Mouse (Mus musculus) right cerebral cortex, postnatal 10 days (tissue): ENCODE measurements at regions not wholly inside any gene's neighbourhood (a gene's known extent, or its start where the extent isn't known, plus 50 kb on each side); places are given as distances from the start of the nearest gene placed in this dataset.
A peak's percentile ranks its signal among the peaks of the same experiment; 100 is the strongest.

ENCODE experiments used
- DNase-seq, 2 experiments: peaks; one replicate each; pipeline ENCODE4 v3.0.0; 2021; ENCODE audit warnings: low spot score in 2 of 2

DNA sequence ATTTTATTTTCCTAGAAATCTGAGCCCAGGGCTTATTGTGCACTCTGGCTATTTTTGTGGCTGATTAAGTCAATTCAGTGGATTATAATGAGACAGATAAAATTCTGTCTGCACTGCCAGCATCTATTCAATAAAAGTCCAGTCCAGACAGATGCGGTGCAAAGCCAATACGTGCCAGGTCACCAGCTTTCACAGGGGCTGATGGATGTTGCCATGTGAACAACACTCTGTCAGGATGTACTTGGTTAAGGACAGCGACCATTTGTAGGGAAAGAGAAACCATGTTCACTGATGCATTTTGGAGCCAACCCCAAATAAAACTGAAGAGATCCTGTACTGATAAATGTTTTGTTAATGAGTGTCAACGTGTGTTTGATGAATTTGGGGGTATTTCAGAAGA lies 285.0 kb upstream of the Gnpda2 start:
- no peak for DNase-seq

DNA sequence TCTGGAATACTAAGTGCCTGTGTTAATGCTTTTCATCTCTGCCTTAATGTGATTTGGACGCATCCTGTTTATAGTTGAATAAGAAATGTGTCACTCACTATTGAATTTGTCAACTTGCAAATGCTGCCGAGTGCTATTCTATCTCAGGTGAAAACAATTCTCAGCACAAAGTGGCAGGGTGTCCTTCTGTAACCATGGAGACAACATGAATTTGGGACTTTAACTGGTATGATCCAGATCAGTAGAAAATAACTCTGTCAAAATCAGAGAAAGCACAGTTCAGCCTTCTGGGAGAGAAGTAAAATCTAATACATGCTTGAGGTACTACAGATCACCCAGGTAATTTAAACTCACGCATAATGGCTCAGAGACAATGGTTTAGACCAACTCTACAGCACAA lies 270.9 kb upstream of the Gnpda2 start:
- DNase-seq, result no peak

DNA sequence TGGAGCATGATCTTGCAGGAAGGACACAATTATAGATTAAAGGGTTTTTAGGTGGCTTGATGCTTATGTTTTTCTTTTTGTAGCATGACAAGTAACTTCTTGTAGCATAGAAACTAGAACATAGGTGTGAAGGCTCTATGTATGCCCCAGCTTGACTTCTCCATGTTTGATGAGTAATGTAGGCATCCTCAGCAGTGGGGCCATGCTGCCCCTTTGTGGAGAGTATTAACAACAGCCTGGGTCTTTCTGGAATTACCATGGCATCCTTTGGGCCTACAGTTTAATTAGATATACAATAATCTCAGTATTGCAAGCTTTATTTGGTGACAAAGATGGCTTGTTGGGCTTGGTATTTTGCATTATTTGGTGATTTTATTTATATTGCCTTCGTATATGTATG lies 252.7 kb upstream of the Gnpda2 start:
- DNase-seq, result no peak

DNA sequence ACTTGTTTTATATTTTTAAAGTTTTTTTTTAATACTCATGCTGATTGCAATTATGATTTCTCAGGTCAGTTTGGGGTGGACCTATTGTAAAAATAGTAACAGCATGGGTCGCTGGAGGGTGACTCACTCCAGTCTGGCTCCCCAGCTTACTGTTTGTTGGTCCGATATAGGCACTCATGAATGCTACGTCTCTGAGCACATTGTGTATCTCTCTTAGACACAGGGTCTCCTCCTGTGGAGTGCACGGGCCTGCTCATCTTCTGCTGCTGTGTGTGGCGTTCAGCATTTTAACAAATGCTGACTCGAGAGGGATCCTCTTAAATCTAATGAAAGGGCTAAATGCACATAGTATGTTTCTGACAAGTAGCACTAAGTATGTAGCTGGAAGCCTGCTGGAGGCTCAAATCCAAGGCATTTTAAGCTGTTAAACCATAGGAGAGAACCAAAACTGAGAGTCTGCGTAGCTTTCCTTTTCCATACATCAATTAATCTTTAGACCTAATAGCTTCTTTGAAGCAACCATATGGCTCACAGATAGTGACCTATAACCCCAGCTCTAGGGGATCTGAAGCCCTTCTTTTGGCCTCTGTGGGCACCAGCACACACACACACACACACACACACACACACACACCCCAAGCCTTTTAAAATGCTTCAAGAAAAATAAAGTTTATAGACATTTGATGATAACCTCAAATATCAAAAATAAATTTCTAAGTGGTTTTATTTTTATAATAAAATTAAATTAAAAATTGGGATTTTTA lies 246.0 kb upstream of the Gnpda2 start:
- no peak for DNase-seq

DNA sequence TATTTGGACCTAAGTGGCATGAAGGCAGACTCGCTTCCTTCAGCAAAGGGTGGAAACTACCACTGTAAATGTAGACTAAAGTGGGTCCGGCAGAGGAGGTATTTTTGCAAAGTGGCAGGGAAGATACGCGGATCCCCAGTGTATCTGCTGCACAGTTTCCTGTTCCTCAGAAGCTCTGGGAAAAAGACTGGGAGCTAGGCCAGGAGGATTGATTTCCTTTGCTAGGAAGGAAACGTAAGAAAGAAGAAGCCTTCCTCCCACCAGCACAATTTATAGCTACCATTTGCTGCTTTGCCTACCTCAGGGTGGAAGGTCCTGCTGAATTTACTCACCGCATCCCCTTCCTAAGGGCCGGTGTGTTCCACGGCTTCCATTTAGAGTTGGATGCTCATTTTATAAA lies 244.2 kb upstream of the Gnpda2 start:
- DNase-seq, result peak in 1 of 2 experiments; percentile 19

DNA sequence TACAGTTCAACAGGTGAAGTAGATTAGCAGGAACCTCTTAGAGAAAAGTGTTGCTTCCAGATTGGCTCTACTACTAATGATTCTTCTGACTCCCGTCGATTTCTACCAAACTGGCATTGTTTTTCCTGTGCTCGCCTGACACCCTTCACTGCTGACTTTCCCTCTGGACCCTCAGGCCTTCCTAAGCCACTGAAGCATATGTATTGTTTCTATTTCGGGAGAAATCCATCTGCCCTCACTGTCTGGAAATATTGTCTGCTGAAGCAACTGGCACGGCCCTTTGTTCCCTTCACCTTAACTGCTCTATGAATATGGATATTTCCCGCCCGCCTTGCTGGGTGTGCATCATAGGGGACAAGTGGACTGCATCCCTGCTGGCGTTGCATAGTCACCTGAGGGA lies 243.0 kb upstream of the Gnpda2 start:
- no peak for DNase-seq

DNA sequence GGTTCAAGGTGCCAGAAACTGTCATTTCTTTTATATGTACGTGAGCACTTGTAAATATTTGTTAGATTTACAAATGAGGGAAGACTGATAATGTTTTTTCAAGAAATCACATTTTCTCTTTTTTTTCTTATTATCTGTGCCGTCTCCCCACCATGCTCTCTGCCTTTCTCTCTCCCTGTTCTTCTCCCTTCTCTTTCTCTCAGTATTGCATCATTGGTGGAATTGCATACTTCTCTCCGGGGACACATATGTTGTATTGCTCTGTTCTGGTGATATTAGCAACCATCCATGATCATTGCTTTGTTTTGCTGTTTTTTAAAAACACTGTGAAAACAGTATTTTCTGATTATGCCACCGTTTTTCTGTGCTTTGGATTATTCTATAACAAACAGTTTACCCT lies 225.6 kb upstream of the Gnpda2 start:
- no peak for DNase-seq

DNA sequence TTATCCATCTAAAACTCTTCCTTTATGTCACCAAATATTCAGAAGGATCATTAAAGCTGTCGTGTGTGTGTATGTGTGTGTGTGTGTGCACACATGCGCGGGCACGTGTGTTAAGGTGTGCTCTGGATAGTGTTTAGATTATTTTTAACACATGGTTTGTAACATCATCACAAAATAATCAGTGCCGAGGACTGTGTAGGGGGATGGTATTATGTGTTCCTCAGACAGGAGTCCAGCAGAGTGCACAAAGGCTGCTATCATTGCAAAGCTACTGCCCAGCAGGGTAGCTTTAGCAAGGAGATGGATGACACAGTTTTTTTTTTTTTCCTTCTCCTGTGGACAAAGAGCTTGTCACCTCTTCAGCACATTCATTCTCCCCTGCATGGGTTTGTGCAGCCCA lies 224.9 kb upstream of the Gnpda2 start:
- DNase-seq, result no peak

DNA sequence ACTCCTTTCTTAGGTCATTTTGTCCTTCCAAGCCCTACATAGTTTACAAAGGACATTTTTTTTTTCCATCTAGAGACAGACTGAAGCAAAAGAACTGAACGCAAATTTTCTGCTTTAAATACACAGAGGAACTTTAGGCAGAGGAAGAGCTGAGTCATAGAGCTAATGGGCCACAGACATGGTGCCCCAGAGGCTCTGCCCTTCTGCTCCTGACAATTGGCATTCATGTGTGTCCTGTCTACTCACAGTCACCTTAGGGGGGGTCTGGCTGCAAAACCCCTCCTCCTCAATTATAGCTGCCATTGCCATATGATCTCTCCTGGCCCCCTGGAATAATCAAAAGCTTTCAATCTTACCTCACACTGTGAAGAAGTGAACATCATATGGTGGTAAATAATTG lies 223.2 kb upstream of the Gnpda2 start:
- DNase-seq, result no peak

DNA sequence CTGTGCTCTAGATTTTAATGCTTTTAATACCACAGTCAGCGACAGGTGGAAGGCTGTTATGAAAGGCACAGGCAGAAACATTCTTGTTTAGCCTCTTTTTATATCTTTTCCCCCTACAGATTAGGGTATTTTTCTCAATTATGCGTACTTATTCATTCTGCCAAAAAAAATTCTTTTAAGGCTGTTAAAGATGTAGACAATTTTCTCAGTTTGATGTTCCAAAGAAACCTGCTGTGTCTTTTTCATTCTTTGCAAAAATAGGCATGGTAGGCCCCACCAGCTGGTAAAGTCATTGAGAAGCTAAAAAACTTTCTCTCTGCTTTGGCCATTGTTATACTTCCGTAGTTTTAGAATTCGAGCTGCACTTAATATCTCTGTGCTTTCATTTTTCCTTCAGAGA lies 210.5 kb upstream of the Gnpda2 start:
- DNase-seq, result no peak

DNA sequence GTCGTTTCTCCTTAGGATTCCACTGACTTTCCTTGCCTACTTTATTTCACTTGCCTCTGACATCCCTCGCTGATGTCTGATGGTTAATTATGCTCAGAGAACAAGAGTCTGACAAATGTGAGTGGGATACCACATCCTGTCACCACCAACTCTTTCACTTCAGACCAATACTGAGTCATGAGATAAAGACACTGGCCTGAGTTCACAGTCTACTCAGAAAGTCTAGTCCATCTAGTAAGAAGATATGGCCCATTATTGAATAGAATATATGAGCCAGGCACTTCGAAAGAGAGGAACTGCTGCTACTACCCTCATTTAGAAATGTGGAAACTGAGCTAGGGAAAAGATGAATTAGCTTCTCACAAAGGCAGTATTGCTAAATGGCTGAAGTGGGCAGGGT lies 210.0 kb upstream of the Gnpda2 start:
- no peak for DNase-seq

DNA sequence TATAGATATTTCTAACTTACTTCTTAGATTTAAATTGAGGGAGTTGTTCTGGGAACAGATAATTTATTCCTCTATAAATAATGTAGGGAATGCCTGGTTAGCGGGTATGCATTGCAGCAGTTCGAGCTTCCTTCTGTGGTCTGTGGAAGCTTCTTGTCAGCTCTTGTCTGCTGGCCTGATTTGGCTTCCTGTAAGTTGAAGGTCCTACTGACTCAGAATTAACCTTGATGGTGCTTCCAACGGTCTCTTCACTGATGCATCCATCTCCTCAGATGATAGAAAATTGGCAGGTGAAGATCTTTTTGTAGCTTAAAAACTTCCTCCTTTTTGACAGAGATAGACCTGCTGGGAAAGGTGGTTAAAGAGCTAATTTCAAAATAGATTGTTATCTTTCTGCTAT lies 203.2 kb upstream of the Gnpda2 start:
- DNase-seq, result no peak

DNA sequence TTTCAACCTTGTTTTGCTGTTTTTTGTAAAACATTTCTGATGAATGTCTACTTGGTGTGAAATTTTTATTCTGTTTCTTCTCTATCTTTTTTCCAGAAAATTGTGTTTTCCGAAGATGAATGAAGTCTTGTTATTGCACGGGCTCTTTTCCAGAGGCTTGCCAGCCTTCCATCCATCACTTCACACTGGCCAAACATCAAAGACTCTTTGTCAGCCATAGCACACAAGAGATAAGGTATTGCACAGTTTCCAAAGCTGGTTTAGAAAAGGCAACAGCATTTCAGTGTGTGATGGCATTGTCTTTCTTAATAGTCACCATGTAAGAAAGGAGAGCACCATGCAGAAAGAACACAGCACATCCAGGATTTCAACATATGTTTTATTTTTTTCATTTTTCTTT lies 202.5 kb upstream of the Gnpda2 start:
- no peak for DNase-seq

DNA sequence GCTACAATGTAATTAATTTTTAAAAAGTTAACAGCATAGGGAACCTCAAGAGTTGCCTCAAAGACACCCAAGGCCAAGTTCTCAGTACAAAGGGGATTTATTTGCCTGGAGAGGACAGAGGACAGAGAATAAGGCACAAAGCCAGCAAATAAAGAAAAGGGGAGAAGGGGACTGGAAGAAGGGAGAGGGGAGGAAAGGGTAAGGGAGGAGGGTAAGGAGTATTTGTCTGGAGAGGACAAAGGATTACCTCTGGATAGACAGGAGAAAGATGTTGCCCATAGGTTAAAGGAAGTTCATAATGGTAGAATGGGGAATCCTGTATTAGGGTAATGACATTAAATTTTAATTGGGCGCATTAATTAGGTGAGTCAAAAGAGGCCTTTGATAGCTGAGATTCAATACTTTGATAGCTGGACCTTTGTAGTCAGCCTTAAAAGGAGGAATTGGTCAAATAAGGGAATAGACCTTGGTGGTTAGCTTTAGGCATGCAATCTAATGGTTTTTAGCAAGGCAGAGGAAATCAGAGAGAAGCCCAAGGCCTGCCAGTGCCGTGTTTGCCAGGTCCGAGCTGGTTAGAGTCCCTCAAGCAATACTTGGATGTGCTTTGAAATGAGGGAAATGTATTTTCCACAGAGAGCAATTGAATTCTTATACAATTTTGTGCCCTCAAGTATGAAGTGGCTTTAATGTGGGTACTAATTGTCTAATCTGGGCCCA lies 164.8 kb upstream of the Gnpda2 start:
- no peak for DNase-seq

DNA sequence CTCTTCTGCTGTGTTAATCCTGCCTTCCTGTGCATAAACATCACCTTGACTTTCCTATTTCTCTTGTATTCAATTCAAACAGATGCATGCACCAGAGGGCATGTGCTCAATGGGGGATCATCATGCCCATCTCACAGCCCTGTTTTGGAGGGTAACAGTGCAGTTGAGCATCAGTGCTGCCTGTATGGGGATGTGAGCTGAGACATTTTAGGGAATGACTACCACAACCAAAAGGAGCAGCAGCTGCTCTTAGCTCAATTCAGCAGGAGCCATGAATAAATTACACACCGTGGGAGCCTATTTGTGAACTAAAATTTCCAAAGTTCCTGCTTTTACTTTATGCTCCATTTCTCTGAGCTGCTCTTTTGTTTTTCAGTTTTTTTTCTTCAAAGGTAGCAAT lies 164.2 kb upstream of the Gnpda2 start:
- DNase-seq, result peak in 1 of 2 experiments; percentile 33

DNA sequence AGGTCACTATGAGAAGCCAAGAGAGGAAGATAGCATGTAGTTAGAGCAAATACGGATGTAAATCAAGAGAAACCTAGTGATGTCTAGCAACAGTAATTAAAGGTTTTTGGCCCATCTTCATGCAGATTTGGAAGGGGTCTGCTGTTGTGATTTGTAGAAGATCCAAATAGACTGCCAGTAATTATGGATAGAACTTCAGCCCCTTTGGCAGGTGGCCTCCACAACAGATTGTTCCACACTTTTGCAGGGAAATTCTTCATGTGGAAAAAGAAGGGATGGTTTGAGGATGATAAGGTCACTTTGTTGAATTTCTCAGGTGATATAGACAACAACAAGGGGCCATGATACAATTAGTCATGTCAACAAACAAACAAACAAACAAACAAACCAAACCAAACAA lies 148.4 kb upstream of the Gnpda2 start:
- DNase-seq, result peak; percentile 27 to 33

DNA sequence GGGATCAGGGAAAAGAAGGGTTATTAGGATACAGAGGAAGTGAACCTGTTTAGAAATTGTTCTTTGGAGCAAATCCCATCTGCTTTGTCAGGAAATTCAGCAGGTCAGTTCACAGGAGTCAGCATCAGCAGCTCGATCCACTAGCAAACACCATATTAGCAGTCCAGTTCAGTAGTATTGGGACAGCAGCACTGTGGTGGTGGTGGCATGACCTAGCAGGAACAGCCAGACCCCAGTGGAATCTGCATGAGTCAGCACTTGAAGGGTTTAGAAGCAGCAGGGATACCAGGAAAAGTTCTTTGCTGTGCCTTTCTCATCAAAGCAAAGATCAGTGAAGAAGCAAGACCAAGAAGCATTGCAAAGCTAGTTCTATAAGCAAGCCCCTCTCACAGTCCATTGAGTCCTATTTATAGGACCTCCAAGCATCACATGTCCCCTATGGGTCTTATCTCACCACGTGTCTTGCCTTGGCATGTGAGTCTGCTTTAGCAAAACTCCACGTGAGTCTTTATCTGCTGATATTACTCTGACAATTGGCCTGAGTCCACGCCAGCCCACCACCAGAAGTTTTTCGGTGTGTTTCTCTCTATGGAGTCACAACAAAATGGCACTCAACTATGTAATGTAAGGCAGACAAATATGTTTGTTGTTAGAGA lies 129.3 kb upstream of the Gnpda2 start:
- DNase-seq, result no peak

DNA sequence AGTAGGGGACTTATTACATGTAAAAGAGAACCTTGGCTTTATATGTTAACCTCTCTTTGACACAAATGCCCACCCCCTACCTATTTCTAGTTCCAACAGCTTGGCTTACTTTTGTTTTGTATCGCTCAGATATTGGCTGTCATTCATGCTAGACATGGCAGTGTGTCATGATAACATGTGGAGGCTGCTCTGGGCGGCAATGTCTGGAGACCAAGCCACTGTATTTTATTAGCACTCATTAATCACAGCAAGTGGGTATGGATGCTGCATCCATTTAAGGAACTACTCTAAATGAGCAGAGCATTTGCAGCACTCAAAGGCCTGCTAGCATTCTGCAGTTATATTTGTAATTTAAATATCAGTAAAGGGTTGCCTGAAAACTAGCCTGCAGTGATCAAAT lies 123.9 kb upstream of the Gnpda2 start:
- no peak for DNase-seq

DNA sequence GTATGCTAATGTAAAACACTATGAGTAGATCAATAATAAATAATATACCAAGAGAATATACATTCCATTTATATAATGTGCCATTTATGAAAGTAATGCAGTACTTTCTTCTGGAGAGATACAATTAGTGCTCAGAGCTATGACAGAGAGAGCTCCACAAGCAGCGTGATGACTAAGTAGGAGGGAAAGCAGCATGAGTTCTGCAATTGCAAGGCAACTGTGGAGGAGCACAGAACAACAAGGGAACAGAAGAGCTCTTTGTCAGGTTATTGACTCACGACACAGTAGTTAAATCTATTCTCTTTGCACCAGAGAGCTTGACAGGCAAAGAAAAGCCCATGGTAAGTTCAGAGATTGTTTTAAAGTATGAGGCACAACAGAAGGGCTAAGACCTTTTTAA lies 115.0 kb upstream of the Gnpda2 start:
- DNase-seq, result no peak

DNA sequence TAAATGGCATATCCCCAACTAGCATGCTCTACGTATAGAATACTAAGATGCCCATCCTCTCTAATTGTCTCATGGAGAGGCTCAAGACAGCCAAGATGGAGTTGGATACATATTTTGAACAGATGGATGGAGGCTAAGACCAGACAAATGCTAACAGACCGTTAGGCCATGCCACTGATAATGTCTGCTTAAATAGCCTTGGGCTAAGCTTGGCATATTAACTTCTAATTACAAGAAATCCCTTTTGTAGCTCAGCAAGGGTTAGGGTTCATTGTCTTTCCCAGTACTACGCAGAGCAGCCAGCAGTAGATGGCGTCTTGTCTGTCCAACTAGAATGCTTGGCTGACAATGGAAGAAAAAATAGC lies 113.0 kb upstream of the Gnpda2 start:
- DNase-seq, result no peak

DNA sequence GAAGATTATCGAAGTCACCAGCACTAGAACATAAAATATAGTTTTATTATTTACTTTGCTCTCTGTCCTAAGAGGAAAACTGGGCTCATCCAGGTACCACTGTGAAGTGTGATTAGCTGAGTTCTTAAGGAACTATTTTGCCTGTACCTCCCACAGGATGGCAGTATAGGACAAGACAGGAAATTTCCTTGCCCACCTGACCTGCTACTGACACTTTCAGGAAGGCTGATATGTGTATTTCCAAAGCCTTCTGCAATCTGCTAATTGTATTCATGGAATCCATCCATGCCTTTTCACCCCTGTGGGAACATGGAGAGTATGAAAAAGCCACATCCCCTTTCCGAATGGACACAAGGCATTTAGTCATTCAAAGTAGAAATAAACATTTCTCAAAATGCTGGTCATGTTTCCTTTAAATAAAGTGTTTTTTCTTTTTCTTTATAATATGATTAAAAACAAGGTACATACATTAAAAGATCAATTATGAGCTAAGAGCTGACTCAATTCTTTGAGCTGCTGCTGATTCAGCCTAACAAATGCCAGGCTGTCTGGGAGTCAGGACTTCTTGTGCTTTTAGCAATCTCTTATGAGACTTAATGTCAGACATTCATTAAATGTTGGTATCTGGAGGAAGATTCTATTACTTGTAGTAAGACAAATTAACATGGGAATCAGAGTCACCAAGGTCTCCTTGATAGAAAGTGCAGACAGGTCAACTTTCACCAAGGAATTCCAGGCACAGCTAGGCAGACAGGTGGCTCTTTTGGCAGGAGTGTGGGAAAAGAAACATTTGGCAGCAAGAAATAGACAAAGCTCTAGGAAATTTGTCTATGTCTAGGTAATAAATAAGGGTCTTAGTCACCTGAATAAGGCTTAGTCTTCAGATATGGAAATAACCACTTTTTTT lies 112.4 kb upstream of the Gnpda2 start:
- DNase-seq, result peak; percentile 49 to 52

DNA sequence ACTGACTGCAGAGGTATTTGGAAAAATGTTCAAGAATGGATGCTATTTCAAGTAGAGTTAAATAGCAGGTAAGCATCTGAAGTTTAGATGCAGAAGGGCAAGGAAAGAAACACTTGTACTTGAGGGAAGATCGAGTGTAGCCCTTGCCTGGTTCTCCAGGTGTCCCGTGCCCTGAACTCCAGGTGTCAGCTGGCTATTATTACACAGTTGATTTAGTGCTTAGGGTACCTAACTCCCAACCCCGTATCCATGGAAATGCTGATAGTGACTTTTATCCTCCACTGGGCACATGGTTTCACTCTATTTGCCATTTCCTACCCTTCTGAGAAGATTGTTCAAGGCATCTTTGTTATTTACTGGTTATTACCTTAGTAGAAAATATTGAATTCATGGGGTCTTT lies 86.6 kb upstream of the Gnpda2 start:
- no peak for DNase-seq
